Mouse (Mus musculus): ENCODE results near the gene Hook2. TPM values are rescaled to one million over a fixed set of nuclear protein-coding genes. Genes with fewer than 3 reads are reported as not detected.

The Hook2 gene
- polyA plus RNA-seq, 2 experiments, result 17.7 to 18.1 TPM

DNA sequence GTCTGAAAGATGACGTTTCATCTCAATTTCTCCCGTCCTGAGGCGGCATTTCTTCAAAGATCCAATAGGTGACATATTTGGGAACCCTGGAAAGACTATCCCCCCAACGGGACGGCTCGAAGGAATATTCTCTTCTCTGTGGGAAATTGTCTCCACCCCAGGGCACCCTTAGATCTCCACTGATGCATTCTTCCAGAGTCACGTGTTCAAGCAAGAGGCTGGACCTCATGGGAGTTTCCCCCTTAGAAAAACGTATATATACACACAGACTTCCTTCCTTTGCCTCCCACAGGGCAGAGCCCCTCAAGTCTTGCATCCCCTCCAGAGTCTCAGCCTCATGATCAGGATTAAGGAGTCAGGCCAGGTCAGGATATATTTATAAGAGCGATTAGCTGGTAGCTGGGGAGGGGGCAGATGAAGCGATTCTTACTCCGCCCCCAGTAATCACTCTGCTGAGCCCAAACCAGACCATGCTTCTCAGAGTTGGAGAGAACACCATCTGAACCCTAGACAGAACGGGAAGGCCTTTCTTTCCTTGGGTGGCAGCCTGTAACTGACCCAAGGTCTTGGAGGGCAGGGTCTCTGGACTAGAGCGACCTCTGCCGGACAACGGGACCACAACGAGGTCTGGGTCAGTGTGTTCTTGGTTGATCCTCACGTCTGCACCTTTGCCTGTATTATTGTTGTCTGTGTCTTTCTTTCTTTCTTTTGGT, 43.7 kb upstream of the Hook2 start, which contains the start of gene Rtbdn:
Gene Rtbdn (plus strand): TSS at position 464 of the 713 bp plus-strand sequence.
- Histone ChIP-seq H3K27ac (replicated peaks; ENCODE audit: low read depth, low read length) (no peak within 1 kb of the TSS), H3K9ac (ENCODE audit: low read depth, low read length, severe bottlenecking) (0 out of 2 replicates have a peak within 1 kb of the TSS, but pooled peaks have one; percentile 21), H3K27me3 (ENCODE audit: control insufficient read depth, insufficient read depth, low read length) (peaks cover 51% of the 10 kb centered on the region), H3K36me3 (ENCODE audit: control insufficient read depth, insufficient read depth, low read length) (no peaks in the 10 kb centered on the region), H3K4me3 (replicated peaks; ENCODE audit: low read length) (peak within 1 kb of the TSS; percentile 38), H3K4me1 (ENCODE audit: control insufficient read depth, insufficient read depth, low read length) (peaks cover 6% of the 10 kb centered on the region; the same call in 1 of the 2 replicates), H3K9me3 (ENCODE audit: control insufficient read depth, low read length) (no peaks in the 10 kb centered on the region), H3K4me2 (replicated peaks; ENCODE audit: low read depth, low read length, severe bottlenecking) (peak within 1 kb of the TSS; percentile 69)
- 8% methylated on average over 17 of the region's 17 CpGs for WGBS
- ATAC-seq (ENCODE audit: low FRiP score, low read depth) (no peak), DNase-seq (ENCODE audit: low spot score) (no peak)
- no peak for TF ChIP-seq POLR2A (IDR thresholded peaks at IDR 0.05; ENCODE audit: borderline replicate concordance, extremely low read depth, insufficient read depth, insufficient read length)

DNA sequence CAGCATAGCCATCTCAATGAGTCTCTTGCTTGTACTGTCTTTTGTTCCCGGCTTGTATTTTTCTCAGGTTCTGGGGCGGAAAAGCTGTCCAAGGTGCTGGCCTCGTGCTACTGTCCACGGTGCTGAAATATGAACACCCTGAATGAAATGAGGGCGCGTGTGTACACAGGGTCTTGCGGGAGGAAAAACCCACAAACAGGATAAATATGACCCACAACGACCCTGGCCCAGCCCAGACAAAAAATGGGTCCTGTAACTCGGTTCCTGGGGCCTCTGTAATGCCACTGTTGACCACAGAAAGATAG, 43.2 kb upstream of the Hook2 start:
- H3K9me3 ChIP-seq (ENCODE audit: control insufficient read depth, low read length), result no peaks in the 10 kb centered on the region
- DNase-seq (ENCODE audit: low spot score) (peak; percentile 43), ATAC-seq (ENCODE audit: low FRiP score, low read depth) (no peak)
- WGBS, result 17% methylated on average over 9 of the region's 9 CpGs
- peaks cover 6% of the 10 kb centered on the region; the same call in 1 of the 2 replicates for H3K4me1 ChIP-seq (ENCODE audit: control insufficient read depth, insufficient read depth, low read length)
- no peak overlapping the region for H3K4me3 ChIP-seq (replicated peaks; ENCODE audit: low read length)
- no peak overlapping the region for H3K4me2 ChIP-seq (replicated peaks; ENCODE audit: low read depth, low read length, severe bottlenecking)
- H3K36me3 ChIP-seq (ENCODE audit: control insufficient read depth, insufficient read depth, low read length), result no peaks in the 10 kb centered on the region
- H3K27ac ChIP-seq (replicated peaks; ENCODE audit: low read depth, low read length), result no peak overlapping the region
- TF ChIP-seq POLR2A (IDR thresholded peaks at IDR 0.05; ENCODE audit: borderline replicate concordance, extremely low read depth, insufficient read depth, insufficient read length), result no peak
- H3K27me3 ChIP-seq (ENCODE audit: control insufficient read depth, insufficient read depth, low read length), result peaks cover 51% of the 10 kb centered on the region
- no peak overlapping the region for H3K9ac ChIP-seq (ENCODE audit: low read depth, low read length, severe bottlenecking)

DNA sequence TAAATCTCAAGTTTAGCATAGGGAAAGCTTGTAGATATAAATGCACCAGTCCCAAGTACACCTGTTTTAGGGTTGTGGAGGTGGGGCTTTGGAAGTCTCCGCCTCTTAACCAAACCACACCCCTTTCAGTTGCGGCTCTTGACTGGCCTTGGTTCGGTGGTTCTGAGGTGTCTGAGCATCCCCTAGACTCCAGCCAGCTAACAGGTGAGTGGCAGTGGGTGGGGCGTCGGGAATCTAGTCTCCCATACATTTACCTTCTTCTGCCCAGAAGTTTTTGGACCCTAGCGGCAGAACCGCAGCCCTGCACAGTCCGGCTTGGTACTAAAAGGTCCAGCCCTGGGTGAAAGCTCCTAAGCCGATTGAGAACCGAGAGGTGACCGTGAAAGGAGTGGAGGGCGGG, 40.6 kb upstream of the Hook2 start:
- Histone ChIP-seq H3K4me1 (ENCODE audit: control insufficient read depth, insufficient read depth, low read length) (peaks cover 6% of the 10 kb centered on the region; the same call in 1 of the 2 replicates), H3K27ac (replicated peaks; ENCODE audit: low read depth, low read length) (no peak overlapping the region), H3K4me2 (replicated peaks; ENCODE audit: low read depth, low read length, severe bottlenecking) (no peak overlapping the region), H3K9ac (ENCODE audit: low read depth, low read length, severe bottlenecking) (no peak overlapping the region), H3K36me3 (ENCODE audit: control insufficient read depth, insufficient read depth, low read length) (no peaks in the 10 kb centered on the region), H3K4me3 (replicated peaks; ENCODE audit: low read length) (no peak overlapping the region), H3K27me3 (ENCODE audit: control insufficient read depth, insufficient read depth, low read length) (peaks cover 37% of the 10 kb centered on the region), H3K9me3 (ENCODE audit: control insufficient read depth, low read length) (no peaks in the 10 kb centered on the region)
- no peak for DNase-seq (ENCODE audit: low spot score)
- WGBS, result 18% methylated on average over 12 of the region's 12 CpGs
- no peak for ATAC-seq (ENCODE audit: low FRiP score, low read depth)
- no peak for TF ChIP-seq POLR2A (IDR thresholded peaks at IDR 0.05; ENCODE audit: borderline replicate concordance, extremely low read depth, insufficient read depth, insufficient read length)

DNA sequence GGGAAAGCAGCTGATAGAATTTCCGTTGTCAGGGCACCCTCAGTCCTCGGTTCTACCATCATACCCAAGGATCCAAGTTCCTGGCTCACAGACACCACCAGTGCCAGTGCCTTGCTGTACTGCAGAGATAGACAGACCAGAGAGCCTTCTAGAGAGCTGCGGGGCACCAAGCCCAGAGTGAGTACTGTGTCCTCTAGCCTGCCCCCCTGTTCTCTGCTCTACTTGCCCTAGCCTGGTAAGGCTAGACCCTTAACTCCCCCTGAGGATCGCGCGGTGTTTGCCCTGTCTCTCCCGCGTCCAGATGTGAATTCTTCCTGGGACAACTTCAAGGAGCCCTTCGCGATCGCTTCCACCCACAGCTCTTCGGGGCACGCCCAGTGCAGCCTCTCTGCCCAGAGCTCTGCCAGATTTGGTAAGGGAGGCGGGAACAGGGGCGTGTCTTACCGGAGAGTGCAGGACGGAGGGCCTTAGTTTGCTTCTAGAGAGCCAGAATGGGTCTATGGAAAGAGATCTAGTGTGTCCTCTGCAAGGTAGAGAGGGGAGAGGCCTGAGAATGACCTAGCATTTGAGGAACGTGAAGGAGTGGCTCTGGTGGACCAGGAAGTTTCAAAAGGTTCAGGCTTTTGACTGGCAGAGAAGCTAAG, 37.7 kb upstream of the Hook2 start:
- H3K4me3 ChIP-seq (replicated peaks; ENCODE audit: low read length), result no peak overlapping the region
- no peak overlapping the region for H3K27ac ChIP-seq (replicated peaks; ENCODE audit: low read depth, low read length)
- no peaks in the 10 kb centered on the region for H3K9me3 ChIP-seq (ENCODE audit: control insufficient read depth, low read length)
- DNase-seq (ENCODE audit: low spot score) (no peak), ATAC-seq (ENCODE audit: low FRiP score, low read depth) (no peak)
- peaks cover 13% of the 10 kb centered on the region; the same call in 1 of the 2 replicates for H3K27me3 ChIP-seq (ENCODE audit: control insufficient read depth, insufficient read depth, low read length)
- no peaks in the 10 kb centered on the region for H3K4me1 ChIP-seq (ENCODE audit: control insufficient read depth, insufficient read depth, low read length)
- H3K9ac ChIP-seq (ENCODE audit: low read depth, low read length, severe bottlenecking), result no peak overlapping the region
- no peak overlapping the region for H3K4me2 ChIP-seq (replicated peaks; ENCODE audit: low read depth, low read length, severe bottlenecking)
- TF ChIP-seq POLR2A (IDR thresholded peaks at IDR 0.05; ENCODE audit: borderline replicate concordance, extremely low read depth, insufficient read depth, insufficient read length), result no peak
- WGBS, result 10% methylated on average over 18 of the region's 18 CpGs
- peaks cover 3% of the 10 kb centered on the region; the same call in 1 of the 2 replicates for H3K36me3 ChIP-seq (ENCODE audit: control insufficient read depth, insufficient read depth, low read length)

DNA sequence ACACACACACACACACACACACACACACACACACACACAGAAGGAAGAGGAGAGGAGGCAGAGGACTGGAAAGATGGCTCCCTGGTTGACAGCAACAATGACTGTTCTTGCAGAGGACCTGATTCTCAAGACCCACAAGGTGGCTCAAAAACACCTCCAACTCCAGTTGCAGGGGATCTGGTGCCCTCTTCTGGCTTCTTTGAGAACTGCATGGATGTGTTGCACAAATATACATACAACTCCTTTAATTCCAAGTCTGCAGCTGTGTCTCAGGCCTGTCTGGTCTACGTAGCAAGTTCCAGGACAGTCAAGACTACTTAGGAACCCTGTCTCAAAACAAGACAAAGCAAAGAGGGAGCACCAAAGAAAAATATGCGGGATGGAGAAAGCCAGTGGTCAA, 33.6 kb upstream of the Hook2 start:
- H3K4me2 ChIP-seq (replicated peaks; ENCODE audit: low read depth, low read length, severe bottlenecking), result no peak overlapping the region
- no peak overlapping the region for H3K27ac ChIP-seq (replicated peaks; ENCODE audit: low read depth, low read length)
- H3K9me3 ChIP-seq (ENCODE audit: control insufficient read depth, low read length), result no peaks in the 10 kb centered on the region
- no peak overlapping the region for H3K4me3 ChIP-seq (replicated peaks; ENCODE audit: low read length)
- DNase-seq (ENCODE audit: low spot score) (peak; percentile 43), ATAC-seq (ENCODE audit: low FRiP score, low read depth) (no peak)
- H3K27me3 ChIP-seq (ENCODE audit: control insufficient read depth, insufficient read depth, low read length), result peaks cover 3% of the 10 kb centered on the region; the same call in 1 of the 2 replicates
- WGBS, result 54% methylated on average over 2 of the region's 2 CpGs
- no peak overlapping the region for H3K9ac ChIP-seq (ENCODE audit: low read depth, low read length, severe bottlenecking)
- H3K4me1 ChIP-seq (ENCODE audit: control insufficient read depth, insufficient read depth, low read length), result no peaks in the 10 kb centered on the region
- H3K36me3 ChIP-seq (ENCODE audit: control insufficient read depth, insufficient read depth, low read length), result peaks cover 17% of the 10 kb centered on the region
- no peak for TF ChIP-seq POLR2A (IDR thresholded peaks at IDR 0.05; ENCODE audit: borderline replicate concordance, extremely low read depth, insufficient read depth, insufficient read length)
